Mouse (Mus musculus): ENCODE results near the gene Skiv2l. TPM values are rescaled to one million over a fixed set of nuclear protein-coding genes. Genes with fewer than 3 reads are reported as not detected.

Skiv2l gene
- 66.9 and 74.8 TPM in 2 replicates for polyA plus RNA-seq (2012; rRNA removed; ENCODE audit: low replicate concordance)

DNA sequence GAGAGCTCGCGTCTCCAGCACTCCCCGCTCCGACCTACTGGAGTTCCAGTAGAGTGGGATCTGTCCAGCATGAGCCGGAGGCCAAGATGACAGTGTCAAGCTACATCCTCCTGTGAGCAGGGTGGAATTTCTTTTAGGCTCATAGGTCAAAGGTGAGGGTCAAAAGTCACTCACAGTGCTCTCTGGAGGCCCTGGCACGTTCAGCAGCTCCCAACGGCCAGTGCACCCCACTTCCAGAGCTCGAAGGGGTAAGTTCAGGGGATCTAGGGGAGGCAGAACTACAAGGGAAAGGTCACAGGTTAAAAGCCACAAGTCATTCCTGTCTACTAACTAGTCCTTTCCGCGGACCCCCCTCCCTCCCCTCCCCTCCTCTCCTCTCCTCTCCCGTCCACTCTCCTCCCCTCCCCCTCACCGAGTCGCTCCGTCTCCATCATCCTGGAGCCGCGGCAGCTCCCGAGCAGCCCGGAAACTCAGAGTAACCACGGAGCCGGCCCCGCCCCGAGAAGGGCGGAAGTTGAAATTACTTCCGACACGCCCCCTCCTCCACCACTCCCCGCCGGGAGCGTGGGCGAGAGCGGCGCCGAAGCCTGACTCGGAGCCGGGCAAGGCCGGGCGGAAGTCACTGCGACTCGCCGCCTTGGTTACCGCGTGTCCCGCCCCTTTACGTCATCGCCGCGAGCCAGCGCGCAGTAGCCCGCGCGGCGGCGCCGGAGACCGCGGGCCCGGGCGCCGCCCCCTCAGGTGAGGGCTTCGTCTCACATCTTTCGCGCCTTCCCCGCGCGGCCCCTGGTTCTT is at the start of gene Skiv2l, which contains the start of gene Nelfe:
Gene Skiv2l, minus strand, starts transcription at position 489 of the 795 bp plus-strand sequence.
Gene Nelfe, plus strand, starts transcription at position 670 of the 795 bp plus-strand sequence.

DNA sequence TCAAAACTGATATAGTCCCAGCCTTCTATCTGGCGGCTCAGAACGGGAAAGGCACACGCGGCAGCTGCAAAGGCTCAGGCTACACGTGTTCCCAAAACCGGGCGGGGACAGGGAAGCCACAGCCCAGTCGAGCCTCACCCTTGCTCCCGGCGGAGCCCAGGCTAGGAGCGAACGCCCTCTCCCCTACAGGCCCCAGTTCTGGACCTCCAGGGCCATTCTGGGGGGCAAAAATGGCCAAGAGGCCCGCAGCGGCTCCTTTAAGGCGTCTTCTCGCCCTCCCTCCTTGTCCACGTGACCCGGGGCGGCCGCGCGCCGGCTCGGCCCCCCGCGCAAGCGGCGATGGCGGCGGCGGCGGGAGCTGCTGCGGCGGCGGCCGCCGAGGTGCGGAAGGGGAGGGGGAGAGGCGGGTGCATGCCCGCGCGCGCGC is 48.2 kb upstream of the Skiv2l start, which contains the start of the genes C2 and Ehmt2:
Gene C2, minus strand, starts transcription at position 106 of the 427 bp plus-strand sequence.
Gene Ehmt2, plus strand, starts transcription at position 310 of the 427 bp plus-strand sequence.

GRCm38 (mm10) chr17:34881683-34882310 is 31.8 kb upstream of the Skiv2l start, which contains the start of gene Gm20547:
TSS of gene Gm20547 (minus strand) at chr17:34882042.

DNA sequence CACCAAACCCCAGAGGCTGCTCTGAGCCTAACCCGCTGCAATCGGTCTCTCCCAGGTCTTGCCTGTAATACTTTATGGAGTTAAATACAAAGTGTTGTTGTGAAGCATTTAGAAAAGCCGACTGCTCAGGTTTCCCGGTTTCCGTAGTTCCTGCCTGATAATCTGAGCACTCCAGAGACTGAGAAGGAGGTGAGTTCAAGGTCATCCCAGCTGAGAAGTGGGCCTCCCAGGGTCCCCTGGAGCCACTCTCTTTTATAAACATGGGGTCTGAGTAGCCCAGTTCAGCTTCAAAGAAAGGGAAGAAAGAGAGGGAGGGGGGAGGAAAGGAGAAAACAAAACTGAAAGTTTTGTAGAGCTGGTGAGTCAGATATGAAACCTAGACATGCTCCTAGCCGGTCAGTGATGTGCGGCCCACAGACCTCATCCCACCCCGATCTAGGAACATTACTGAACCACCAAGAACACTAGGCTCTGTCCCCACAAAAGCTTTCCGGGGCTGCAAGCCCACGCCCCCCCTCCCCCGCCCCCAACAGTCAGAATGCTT is 29.4 kb upstream of the Skiv2l start, which contains the start of gene Zbtb12:
Gene Zbtb12, plus strand, starts transcription at position 148 of the 544 bp plus-strand sequence.

GRCm38 (mm10) chr17:34862416-34863081 is 12.5 kb upstream of the Skiv2l start, which contains the start of gene Cfb:
TSS of gene Cfb (minus strand) at chr17:34862518.

GRCm38 (mm10) chr17:34836856-34837221 is 13.2 kb downstream of the Skiv2l start, which contains the start of the genes Stk19 and Dxo:
TSS of gene Stk19 (minus strand) at chr17:34836945.
TSS of gene Dxo (plus strand) at chr17:34837019.

GRCm38 (mm10) chr17:34804301-34804700 is 45.7 kb downstream of the Skiv2l start, which contains the start of gene Cyp21a1:
TSS of gene Cyp21a1 (minus strand) at chr17:34804561.

Other genes starting within 250 kb of the Skiv2l start
- gene Rnf5, start 246.5 kb downstream of the Skiv2l start, polyA plus RNA-seq (2012; rRNA removed; ENCODE audit: low replicate concordance) = 133 and 182 TPM in 2 replicates
- 355 and 550 TPM in 2 replicates for gene Agpat1, start 245.9 kb downstream of the Skiv2l start, polyA plus RNA-seq (2012; rRNA removed; ENCODE audit: low replicate concordance)
- gene Egfl8, start 234.2 kb downstream of the Skiv2l start, polyA plus RNA-seq (2012; rRNA removed; ENCODE audit: low replicate concordance) = 1.4 and 2.1 TPM in 2 replicates
- 25.9 and 43.4 TPM in 2 replicates for gene Ppt2, start 221.7 kb downstream of the Skiv2l start, polyA plus RNA-seq (2012; rRNA removed; ENCODE audit: low replicate concordance)
- gene Prrt1, start 220.7 kb downstream of the Skiv2l start, polyA plus RNA-seq (2012; rRNA removed; ENCODE audit: low replicate concordance) = 7.7 and 10.5 TPM in 2 replicates
- gene Fkbpl, start 205.4 kb downstream of the Skiv2l start, polyA plus RNA-seq (2012; rRNA removed; ENCODE audit: low replicate concordance) = 1.8 and 2.4 TPM in 2 replicates
- gene Atf6b, start 203.1 kb downstream of the Skiv2l start, polyA plus RNA-seq (2012; rRNA removed; ENCODE audit: low replicate concordance) = 67.2 and 71.2 TPM in 2 replicates
- 10.1 and 15.3 TPM in 2 replicates for gene Tnxb, start 179.7 kb downstream of the Skiv2l start, polyA plus RNA-seq (2012; rRNA removed; ENCODE audit: low replicate concordance)
- 13.4 and 20.2 TPM in 2 replicates for gene C4b, start 106.3 kb downstream of the Skiv2l start, polyA plus RNA-seq (2012; rRNA removed; ENCODE audit: low replicate concordance)
- 4.3 and 8.4 TPM in 2 replicates for gene Cyp21a1, start 45.6 kb downstream of the Skiv2l start, polyA plus RNA-seq (2012; rRNA removed; ENCODE audit: low replicate concordance)
- 55.2 and 59.8 TPM in 2 replicates for gene Stk19, start 13.3 kb downstream of the Skiv2l start, polyA plus RNA-seq (2012; rRNA removed; ENCODE audit: low replicate concordance)
- 63.9 and 83.5 TPM in 2 replicates for gene Dxo, start 13.2 kb downstream of the Skiv2l start, polyA plus RNA-seq (2012; rRNA removed; ENCODE audit: low replicate concordance)
- 14.9 and 36.1 TPM in 2 replicates for gene Nelfe, start 181 bp upstream of the Skiv2l start, polyA plus RNA-seq (2012; rRNA removed; ENCODE audit: low replicate concordance)
- gene Cfb, start 12.3 kb upstream of the Skiv2l start, polyA plus RNA-seq (2012; rRNA removed; ENCODE audit: low replicate concordance) = 16.5 and 49.9 TPM in 2 replicates
- 6.2 and 6.7 TPM in 2 replicates for gene Zbtb12, start 29.3 kb upstream of the Skiv2l start, polyA plus RNA-seq (2012; rRNA removed; ENCODE audit: low replicate concordance)
- gene Gm20547, start 31.8 kb upstream of the Skiv2l start, polyA plus RNA-seq (2012; rRNA removed; ENCODE audit: low replicate concordance) = not detected in 2 replicates
- 5.1 and 6.8 TPM in 2 replicates for gene C2, start 48.1 kb upstream of the Skiv2l start, polyA plus RNA-seq (2012; rRNA removed; ENCODE audit: low replicate concordance)
- 206 and 215 TPM in 2 replicates for gene Ehmt2, start 48.3 kb upstream of the Skiv2l start, polyA plus RNA-seq (2012; rRNA removed; ENCODE audit: low replicate concordance)
- 74.7 and 81.1 TPM in 2 replicates for gene Slc44a4, start 64.3 kb upstream of the Skiv2l start, polyA plus RNA-seq (2012; rRNA removed; ENCODE audit: low replicate concordance)
- gene Neu1, start 81.0 kb upstream of the Skiv2l start, polyA plus RNA-seq (2012; rRNA removed; ENCODE audit: low replicate concordance) = 40.9 and 52.9 TPM in 2 replicates
- 5.4 and 9.5 TPM in 2 replicates for gene Hspa1b, start 109.0 kb upstream of the Skiv2l start, polyA plus RNA-seq (2012; rRNA removed; ENCODE audit: low replicate concordance)
- not detected in 2 replicates for gene Gm20481, start 119.7 kb upstream of the Skiv2l start, polyA plus RNA-seq (2012; rRNA removed; ENCODE audit: low replicate concordance)
- 4.9 and 6.7 TPM in 2 replicates for gene Hspa1a, start 121.9 kb upstream of the Skiv2l start, polyA plus RNA-seq (2012; rRNA removed; ENCODE audit: low replicate concordance)
- 0.15 and 0.22 TPM in 2 replicates for gene Hspa1l, start 122.5 kb upstream of the Skiv2l start, polyA plus RNA-seq (2012; rRNA removed; ENCODE audit: low replicate concordance)
- gene Lsm2, start 131.7 kb upstream of the Skiv2l start, polyA plus RNA-seq (2012; rRNA removed; ENCODE audit: low replicate concordance) = 88.2 and 110 TPM in 2 replicates
- gene Vars, start 150.8 kb upstream of the Skiv2l start, polyA plus RNA-seq (2012; rRNA removed; ENCODE audit: low replicate concordance) = 142 and 150 TPM in 2 replicates
- 1.6 and 2.0 TPM in 2 replicates for gene Vwa7, start 166.4 kb upstream of the Skiv2l start, polyA plus RNA-seq (2012; rRNA removed; ENCODE audit: low replicate concordance)
- 0.41 and 0.69 TPM in 2 replicates for gene Sapcd1, start 177.8 kb upstream of the Skiv2l start, polyA plus RNA-seq (2012; rRNA removed; ENCODE audit: low replicate concordance)
- gene Msh5, start 196.5 kb upstream of the Skiv2l start, polyA plus RNA-seq (2012; rRNA removed; ENCODE audit: low replicate concordance) = 2.0 and 5.6 TPM in 2 replicates
- 133 and 202 TPM in 2 replicates for gene Clic1, start 199.8 kb upstream of the Skiv2l start, polyA plus RNA-seq (2012; rRNA removed; ENCODE audit: low replicate concordance)
- gene Ddah2, start 208.8 kb upstream of the Skiv2l start, polyA plus RNA-seq (2012; rRNA removed; ENCODE audit: low replicate concordance) = 13.4 and 17.5 TPM in 2 replicates
- 0.85 and 7.5 TPM in 2 replicates for gene Ly6g6c, start 215.2 kb upstream of the Skiv2l start, polyA plus RNA-seq (2012; rRNA removed; ENCODE audit: low replicate concordance)
- gene Mpig6b, start 216.0 kb upstream of the Skiv2l start, polyA plus RNA-seq (2012; rRNA removed; ENCODE audit: low replicate concordance) = 0.18 and 0.55 TPM in 2 replicates
- 0.15 and 29.8 TPM in 2 replicates for gene Ly6g6e, start 226.7 kb upstream of the Skiv2l start, polyA plus RNA-seq (2012; rRNA removed; ENCODE audit: low replicate concordance)
- 5.8 and 13.6 TPM in 2 replicates for gene Ly6g6d, start 227.9 kb upstream of the Skiv2l start, polyA plus RNA-seq (2012; rRNA removed; ENCODE audit: low replicate concordance)
- gene Ly6g6f, start 235.4 kb upstream of the Skiv2l start, polyA plus RNA-seq (2012; rRNA removed; ENCODE audit: low replicate concordance) = 3.3 and 4.6 TPM in 2 replicates
- 135 and 240 TPM in 2 replicates for gene Abhd16a, start 239.1 kb upstream of the Skiv2l start, polyA plus RNA-seq (2012; rRNA removed; ENCODE audit: low replicate concordance)